Mouse (Mus musculus): ENCODE data around the gene Hist1h2ai.

Gene Hist1h2ai

DNA sequence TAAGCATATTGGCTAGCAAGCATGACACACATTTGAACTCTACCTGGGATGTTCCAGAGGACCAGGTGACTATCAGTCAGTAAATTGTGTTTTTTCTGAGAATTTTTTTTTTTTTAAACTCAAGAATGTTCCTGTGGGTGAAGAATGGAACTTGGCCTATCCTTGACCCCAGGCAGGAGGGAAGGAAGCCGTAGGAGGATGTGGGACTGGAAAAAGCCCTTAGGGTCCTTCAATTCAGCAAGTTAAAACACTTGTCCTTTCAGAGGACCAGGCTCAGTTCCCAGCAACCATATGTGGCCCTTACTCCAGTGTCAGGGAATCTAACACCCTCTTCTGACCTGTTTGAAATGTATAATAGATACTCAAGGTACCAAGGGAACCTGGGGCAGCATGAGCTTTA, 13.3 kb downstream of the Hist1h2ai start:
- no peak for DNase-seq

DNA sequence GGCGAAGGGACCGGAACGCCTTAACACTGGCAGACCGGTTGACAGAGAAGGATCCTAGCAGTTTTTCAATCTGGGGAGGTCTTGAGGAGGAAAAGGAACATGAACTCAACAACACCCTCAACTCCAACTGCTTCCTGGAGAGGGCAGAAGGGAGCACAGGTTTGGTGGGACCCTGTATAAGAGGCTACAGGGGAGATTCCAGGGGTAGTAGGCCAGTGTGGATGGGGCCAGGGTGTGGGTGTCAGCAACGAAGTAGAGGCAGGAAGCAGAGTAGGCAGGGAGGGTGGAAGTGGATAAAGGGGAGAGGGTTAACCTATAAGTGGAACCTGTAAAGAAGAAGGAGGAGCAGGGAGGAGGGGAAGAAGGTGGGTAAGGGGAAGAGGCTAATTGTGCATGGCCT, 17.2 kb downstream of the Hist1h2ai start:
- no peak for DNase-seq

DNA sequence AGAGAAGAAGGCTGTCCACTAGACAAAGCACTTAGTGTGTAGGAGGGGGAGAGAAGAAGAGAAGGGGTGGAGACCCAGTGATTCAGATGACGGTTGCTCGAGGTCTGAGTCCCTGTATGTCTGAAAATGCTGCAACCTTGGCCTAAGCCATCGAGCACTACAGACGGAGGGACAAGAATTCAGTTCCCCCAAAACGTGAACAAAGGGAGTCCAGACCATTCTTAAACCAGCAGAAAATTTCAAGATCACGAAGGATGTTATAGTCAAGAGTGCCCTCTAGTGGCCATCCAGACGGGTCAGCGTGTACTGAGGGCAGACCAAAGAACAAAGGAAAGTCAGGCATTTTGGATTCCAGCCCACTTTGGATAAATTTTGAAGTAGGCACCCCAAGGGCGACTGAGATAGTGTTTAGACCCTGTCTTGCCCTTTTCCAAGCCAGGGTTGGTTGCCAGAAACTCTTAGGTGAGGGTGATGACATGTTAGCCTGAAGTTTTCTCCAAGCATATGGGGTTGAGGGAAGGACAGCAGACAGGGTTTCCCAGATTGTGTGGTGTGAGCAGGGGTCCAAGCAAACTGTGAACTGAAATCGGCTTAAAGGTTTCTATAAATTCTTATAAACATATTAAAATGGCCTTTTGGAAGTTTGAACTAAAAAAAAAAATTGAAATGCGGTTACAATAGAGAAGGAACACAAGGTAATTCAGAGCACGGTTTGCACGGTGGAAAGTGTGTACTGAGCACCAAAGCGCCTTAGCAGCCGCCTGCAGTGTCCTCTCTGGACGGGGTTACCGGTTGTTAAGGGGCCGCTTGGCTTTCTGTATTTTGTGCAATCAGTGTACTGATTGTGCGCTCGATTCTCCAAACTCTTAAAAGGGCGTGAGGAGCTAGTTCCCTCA, 18.0 kb downstream of the Hist1h2ai start:
- peak; percentile 93 for DNase-seq

DNA sequence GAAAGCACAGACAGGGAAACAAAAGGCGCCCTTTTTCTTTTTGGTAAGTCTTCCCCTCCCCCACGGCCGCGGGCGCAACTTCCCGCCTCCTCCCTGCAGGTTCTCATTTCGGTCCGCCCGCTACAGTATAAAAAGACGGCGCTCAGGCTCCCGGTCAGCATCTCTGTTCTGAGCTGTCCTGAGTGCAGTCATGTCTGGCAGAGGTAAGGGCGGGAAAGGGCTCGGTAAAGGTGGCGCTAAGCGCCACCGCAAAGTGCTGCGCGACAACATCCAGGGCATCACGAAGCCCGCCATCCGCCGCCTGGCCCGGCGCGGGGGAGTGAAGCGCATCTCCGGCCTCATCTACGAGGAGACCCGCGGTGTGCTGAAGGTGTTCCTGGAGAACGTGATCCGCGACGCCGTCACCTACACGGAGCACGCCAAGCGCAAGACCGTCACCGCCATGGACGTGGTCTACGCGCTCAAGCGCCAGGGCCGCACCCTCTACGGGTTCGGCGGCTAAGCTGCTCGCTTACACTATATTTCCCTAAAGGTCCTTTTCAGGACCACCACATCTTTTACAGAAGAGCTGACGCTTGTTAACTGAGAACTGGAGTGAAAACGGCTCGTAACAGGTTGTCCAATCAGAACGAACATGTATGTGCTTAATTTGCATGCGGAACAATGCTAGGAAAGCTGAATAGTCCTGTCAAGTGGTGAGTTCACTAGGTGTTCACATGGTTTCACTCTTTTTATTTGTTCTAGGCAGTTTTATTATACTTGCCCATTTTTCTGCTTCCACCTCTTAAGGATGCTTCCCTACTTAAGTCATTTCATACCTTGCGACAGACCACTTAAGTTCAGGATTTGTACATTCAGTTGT, 18.9 kb downstream of the Hist1h2ai start, which contains the start of gene Hist1h4j:
Hist1h4j (plus strand) TSS at position 159 of the 862 bp plus-strand sequence.
- DNase-seq: peak; percentile 79

DNA sequence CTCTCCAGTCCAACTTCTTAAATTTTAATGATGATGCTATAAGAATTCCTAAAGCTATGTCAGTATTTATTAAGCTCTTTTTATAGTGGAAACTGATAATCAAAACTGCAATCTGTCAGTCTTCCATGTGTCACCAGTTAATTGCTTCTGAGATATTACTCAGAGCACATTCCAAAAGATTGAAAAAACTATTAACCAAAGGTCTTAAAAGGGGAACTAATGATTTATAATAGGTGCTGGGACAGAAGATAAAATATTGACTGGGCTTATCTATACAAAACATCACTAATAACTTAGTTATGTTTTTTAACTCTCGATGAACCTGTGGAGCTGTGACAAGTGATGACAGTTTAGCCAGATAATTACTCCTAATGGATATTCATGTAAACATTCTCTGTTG, 28.8 kb downstream of the Hist1h2ai start:
- DNase-seq: no peak

DNA sequence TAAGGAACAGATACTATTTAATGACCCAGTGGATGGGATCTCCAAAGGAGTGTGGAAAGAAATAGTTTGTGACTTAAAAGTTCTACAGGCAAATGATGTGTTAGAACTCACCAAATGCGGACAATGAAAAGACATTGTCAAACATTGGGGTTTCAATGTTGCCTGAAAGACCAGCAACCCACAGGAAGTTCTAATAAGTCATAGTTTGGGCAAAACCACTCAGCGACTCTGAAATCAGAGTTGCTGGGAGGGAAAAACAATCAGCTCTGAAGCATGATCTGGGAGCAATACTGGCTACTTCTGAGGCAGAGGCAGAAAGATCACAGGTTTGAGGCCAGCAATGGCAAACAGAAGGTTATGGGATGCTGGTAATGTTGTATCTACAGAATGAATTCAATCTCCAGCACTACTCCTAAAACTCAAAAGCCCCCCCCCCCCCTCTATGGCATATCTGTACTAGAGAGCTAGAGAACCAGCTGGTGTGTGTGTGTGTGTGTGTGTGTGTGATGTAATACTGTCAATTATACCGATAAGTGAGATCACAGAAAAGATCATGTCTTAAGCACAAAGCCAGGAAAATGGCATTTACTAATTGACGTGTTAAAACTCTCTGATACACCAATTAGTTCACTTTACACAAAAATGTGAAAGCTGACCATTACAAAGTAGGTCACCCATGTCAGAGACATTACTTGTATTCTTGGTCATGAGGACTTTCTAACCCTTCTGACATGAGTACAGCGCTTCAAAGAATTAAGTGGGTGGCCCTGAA, 33.4 kb downstream of the Hist1h2ai start:
- DNase-seq: no peak

DNA sequence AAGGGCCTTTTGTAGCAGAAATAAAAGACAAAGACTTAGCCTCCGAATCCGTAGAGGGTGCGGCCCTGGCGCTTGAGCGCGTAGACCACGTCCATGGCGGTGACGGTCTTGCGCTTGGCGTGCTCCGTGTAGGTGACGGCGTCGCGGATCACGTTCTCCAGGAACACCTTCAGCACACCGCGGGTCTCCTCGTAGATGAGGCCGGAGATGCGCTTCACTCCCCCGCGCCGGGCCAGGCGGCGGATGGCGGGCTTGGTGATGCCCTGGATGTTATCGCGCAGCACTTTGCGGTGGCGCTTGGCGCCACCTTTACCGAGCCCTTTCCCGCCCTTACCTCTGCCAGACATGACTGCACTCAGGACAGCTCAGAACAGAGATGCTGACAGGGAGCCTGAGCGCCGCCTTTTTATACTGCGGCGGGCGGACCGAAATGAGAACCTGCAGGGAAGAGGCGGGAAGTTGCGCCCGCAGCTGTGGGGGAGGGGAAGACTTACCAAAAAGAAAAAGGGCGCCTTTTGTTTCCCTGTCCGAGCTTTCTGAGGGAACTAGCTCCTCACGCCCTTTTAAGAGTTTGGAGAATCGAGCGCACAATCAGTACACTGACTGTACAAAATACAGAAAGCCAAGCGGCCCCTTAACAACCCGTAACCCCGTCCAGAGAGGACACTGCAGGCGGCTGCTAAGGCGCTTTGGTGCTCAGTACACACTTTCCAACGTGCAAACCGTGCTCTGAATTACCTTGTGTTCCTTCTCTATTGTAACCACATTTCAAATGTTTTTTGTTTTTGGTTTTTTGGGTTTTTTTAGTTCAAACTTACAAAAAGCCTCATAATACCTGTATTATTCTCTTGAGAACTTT, 34.2 kb downstream of the Hist1h2ai start, which contains the start of gene Hist1h4k:
Hist1h4k (minus strand) TSS at position 347 of the 859 bp plus-strand sequence.
- peak; percentile 91 for DNase-seq

DNA sequence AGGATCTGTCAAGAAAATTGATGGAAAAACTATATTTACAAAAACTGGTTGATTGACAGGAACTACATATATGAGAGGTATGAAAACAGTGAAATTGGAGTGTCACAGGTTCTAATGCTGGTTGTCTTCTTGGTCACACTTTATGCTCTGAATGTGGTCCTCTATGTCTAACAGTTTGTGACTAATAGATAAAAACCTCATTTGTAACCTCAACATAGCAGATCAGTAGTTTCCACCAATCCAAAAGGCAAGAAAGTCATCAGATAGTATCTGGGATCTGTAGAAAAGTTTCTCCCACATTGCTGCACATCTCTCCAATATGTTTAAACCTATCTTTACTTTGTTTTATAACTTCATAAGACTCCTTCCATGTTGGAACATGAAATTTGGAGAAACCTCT, 35.2 kb downstream of the Hist1h2ai start:
- no peak for DNase-seq

DNA sequence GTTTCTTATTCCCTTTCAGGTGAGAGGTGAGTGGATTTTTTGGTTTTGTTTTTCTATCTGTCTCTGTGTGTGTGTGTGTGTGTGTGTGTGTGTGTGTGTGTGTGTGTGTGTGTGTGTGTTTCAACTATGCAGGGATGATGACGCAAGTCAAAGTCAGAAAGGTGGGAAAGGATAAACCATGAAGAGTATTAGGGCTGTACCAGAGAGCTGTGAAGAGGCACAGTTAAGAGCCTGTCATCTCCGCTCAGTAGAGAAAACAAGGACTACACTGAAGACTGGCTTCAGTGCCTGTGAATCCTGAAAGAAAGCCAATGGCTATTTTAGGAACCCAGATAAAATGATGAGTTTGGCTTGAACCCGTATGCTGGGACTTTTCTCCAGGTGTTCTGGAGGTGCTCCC, 35.6 kb downstream of the Hist1h2ai start:
- DNase-seq: no peak

DNA sequence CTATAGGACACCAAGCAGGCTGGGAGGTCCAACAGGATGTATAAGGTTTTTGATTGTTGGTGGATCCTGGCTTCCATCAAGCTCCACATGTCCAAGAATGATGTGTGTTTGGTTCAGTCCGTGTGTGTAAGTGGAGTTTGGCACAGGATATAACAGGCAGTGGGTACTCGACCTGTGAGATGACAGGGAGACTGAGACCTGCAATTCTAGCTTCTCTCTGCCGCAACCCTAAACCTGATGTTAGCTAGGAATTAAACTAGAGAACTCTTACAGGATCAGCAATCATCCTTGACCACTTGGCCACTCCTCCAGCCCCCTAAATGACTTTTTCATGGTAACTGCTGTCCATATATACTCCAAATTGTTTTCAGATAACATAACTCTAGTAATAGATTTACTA, 36.1 kb downstream of the Hist1h2ai start:
- no peak for DNase-seq

DNA sequence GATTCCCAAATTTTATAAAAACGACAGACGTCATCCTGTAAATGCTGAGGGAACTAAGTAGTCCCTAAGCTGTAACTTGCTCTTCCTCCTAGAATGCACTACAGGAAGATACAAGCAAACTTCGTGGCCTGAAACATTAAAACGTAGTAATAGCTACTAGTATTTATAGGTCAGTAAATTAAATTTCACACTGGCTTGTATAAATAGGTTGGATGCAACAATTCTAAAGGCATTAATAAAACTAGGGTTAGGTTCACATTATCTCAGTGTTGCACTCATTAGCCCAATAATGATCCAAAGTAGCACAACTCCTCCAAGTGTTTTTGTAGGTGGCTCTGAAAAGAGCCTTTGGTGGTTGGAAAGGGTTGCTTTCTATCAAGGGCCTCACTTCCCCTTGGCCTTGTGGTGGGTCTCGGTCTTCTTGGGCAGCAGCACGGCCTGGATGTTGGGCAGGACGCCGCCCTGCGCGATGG, 36.9 kb downstream of the Hist1h2ai start:
- DNase-seq: no peak

DNA sequence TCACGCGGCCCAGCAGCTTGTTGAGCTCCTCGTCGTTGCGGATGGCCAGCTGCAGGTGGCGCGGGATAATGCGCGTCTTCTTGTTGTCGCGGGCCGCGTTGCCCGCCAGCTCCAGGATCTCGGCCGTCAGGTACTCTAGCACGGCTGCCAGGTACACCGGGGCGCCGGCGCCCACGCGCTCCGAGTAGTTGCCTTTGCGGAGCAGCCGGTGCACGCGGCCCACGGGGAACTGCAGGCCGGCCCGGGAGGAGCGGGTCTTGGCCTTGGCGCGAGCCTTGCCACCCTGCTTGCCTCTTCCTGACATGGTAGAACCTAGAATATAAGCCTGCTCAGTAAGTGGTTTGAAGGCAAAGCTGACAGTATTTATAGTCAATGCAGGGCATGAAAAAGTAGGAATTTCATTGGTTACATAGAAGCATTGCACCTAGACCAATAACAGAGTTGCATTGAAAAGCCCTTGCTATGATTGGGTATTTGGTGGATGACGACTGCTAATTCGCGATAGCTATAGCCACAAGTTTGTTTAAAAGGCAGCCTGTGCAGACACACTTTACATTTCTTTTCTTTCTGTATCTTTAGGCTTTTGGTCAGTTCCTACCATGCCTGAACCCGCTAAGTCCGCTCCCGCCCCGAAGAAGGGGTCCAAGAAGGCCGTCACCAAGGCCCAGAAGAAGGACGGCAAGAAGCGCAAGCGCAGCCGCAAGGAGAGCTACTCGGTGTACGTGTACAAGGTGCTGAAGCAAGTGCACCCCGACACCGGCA, 37.5 kb downstream of the Hist1h2ai start, which contains the start of the genes Hist1h2ak and Hist1h2bn:
Hist1h2ak (minus strand) TSS at position 304 of the 762 bp plus-strand sequence.
Hist1h2bn (plus strand) TSS at position 600 of the 762 bp plus-strand sequence.
- peak; percentile 75 for DNase-seq

DNA sequence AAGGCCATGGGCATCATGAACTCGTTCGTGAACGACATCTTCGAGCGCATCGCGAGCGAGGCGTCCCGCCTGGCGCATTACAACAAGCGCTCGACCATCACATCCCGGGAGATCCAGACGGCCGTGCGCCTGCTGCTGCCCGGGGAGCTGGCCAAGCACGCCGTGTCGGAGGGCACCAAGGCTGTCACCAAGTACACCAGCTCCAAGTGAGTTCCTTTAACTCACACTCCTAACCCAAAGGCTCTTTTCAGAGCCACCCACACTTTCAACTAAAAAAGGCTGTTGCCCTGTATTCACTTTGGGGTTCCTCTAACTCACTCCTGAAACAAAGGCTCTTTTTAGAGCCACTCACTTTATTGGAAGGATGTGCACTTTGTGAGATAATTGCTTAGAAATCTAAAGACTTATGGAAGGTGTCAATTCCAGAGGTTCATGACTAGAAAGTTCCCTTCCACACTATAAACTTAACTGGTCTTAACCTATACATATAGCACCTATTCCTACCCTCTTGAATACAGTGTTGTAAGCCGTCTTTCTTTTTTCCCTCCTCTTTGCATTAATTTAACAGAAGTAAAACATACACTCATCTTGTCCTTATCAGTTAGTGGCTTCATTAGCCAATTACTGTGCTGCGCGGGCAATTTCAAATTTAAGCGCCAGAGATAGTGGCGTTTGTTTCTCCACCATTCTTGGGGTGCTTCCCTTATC, 38.2 kb downstream of the Hist1h2ai start:
- peak; percentile 38 for DNase-seq

DNA sequence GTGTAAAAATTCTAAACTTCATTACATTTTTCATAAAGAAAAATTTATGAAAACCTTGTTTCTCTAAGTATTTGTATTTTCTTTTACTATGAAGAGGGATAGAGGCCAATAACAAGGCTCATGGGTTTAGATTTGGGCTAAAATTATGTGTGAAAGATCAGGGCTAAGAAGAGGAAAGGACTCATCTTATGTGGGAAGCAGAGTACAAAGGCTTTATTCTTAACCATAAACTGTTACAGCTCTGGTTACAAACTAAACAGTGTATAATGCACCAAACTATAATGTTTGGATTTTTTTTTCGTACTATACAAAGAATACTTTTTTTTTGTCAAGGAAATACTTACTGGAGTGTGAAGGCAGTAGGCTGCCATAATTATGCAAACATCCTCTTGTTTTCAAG, 39.5 kb downstream of the Hist1h2ai start:
- no peak for DNase-seq

Data from lung, postnatal 10 days (tissue).